Mouse (Mus musculus) midbrain, embryonic 11.5 days (tissue): ENCODE measurements around the gene Zfp800. TPM values are rescaled to one million over a fixed set of nuclear protein-coding genes. Genes with fewer than 3 reads are reported as not detected.

Experiments
- ATAC-seq: fragments of 200-750 bp; cut with Nextera tagmentation; 2 replicates; pipeline ENCODE4 v1.8.0; 2017; ENCODE audit warnings: moderate TSS enrichment, moderate library complexity; ENCODE audit not compliant: low FRiP score
- DNase-seq: peaks from one replicate; pipeline ENCODE4 v3.0.0; 2015; ENCODE audit warnings: low spot score; ENCODE audit errors: missing footprints
- H3K27ac ChIP-seq: fragments of 300-500 bp; sonication (generic); 2 replicates; pipeline ENCODE4 v1.5.1; 2014; ENCODE audit warnings: low read depth, low read length
- H3K27me3 ChIP-seq: fragments of 300-500 bp; sonication (generic); 2 replicates; pipeline ENCODE4 v1.6.1; 2014; ENCODE audit warnings: mild to moderate bottlenecking, low read length, moderate library complexity, mixed read lengths; ENCODE audit not compliant: control insufficient read depth, insufficient read depth
- H3K36me3 ChIP-seq: fragments of 300-500 bp; sonication (generic); 2 replicates; pipeline ENCODE4 v1.6.1; 2014; ENCODE audit warnings: mild to moderate bottlenecking, low read length, moderate library complexity, mixed read lengths; ENCODE audit not compliant: control insufficient read depth, insufficient read depth
- H3K4me1 ChIP-seq: fragments of 300-500 bp; sonication (generic); 2 replicates; pipeline ENCODE4 v1.6.1; 2014; ENCODE audit warnings: low read length; ENCODE audit not compliant: control insufficient read depth, insufficient read depth
- H3K4me2 ChIP-seq: fragments of 300-500 bp; sonication (generic); 2 replicates; pipeline ENCODE4 v1.6.1; 2014; ENCODE audit warnings: mild to moderate bottlenecking, moderate library complexity
- H3K4me3 ChIP-seq: fragments of 300-500 bp; sonication (generic); 2 replicates; pipeline ENCODE4 v1.5.1; 2014; ENCODE audit warnings: low read depth, low read length
- H3K9ac ChIP-seq: fragments of 300-500 bp; sonication (generic); 2 replicates; pipeline ENCODE4 v1.6.1; 2014; ENCODE audit warnings: low read length
- H3K9me3 ChIP-seq: fragments of 300-500 bp; sonication (generic); 2 replicates; pipeline ENCODE4 v1.6.1; 2016; ENCODE audit warnings: low read length; ENCODE audit not compliant: control insufficient read depth
- WGBS: fragments of 180-500 bp; shearing (Covaris S2); extraction: QIAGEN DNeasy Blood & Tissue Kit; methylation state at CpG from one replicate; pipeline ENCODE4 v1.1.7; 2014; 5-methylcytosine and 5-hydroxymethylcytosine counted together
- polyA plus RNA-seq: library from polyadenylated mRNA; unstranded; fragments of >200 nt; fragmentation: Nextera tagmentation; extraction: Ambion mirVana; gene quantifications from 2 replicates; pipeline ENCODE4 v1.2.1, GENCODE M21; 2014

Gene Zfp800
- polyA plus RNA-seq, 1 experiment from 2014 or later: 33.0 TPM

- Histone ChIP-seq H3K4me2 (peak within 1 kb of the TSS; percentile 73), H3K27me3 (no peaks in the 10 kb centered on the region), H3K36me3 (peaks cover 3% of the 10 kb centered on the region; the same call in 1 of the 2 replicates), H3K4me1 (peaks cover 27% of the 10 kb centered on the region), H3K9ac (peak within 1 kb of the TSS; percentile 95), H3K4me3 (peak within 1 kb of the TSS; percentile 92), H3K9me3 (no peaks in the 10 kb centered on the region), H3K27ac (peak within 1 kb of the TSS; percentile 57)
- WGBS: 1% methylated on average over 34 of the region's 42 CpGs
- ATAC-seq (peak; percentile 83), DNase-seq (peak; percentile 99)
These were observed 25.5 kb upstream of the Zfp800 start, which contains the start of gene Arf5 for GRCm38 (mm10) chr6:28423313-28423712. Gene Arf5, plus strand, starts transcription at chr6:28423560.

DNA sequence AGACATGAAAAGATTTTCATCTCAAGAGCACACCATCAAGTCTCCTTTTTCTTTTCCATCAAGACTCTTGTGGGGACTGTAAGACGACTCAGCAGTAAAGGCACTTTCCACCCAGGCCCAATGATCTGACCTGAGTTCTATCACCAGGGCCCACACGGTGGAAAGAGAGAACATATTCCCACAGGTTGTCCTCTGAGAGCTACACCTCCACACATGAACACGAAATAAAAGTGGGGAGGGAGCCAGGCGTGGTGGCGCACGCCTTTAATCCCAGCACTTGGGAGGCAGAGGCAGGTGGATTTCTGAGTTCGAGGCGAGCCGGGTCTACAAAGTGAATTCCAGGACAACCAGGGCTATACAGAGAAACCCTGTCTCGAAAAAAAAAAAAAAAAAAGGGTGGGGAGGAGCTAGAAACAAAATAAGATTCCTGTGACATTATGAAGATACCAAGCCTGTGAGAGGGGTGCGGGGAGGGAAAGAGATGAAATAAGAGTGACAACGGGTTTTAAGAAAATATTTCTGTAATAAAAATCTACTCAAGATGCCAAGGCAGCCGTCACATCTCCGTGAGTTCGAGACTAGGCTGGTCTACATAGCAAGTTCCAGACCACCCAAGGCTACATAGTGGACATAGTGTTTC, 25.0 kb upstream of the Zfp800 start:
- Histone ChIP-seq H3K4me3 (peak overlapping the region; percentile 92; the same call in 1 of the 2 replicates), H3K36me3 (peaks cover 3% of the 10 kb centered on the region; the same call in 1 of the 2 replicates), H3K9ac (no peak overlapping the region), H3K4me2 (peak overlapping the region; percentile 73; the same call in 1 of the 2 replicates), H3K4me1 (peaks cover 27% of the 10 kb centered on the region), H3K27me3 (no peaks in the 10 kb centered on the region), H3K9me3 (no peaks in the 10 kb centered on the region), H3K27ac (no peak overlapping the region)
- DNase-seq (no peak), ATAC-seq (peak; percentile 20; the same call in 1 of the 2 replicates)
- WGBS: 68% methylated on average over 15 of the region's 15 CpGs

DNA sequence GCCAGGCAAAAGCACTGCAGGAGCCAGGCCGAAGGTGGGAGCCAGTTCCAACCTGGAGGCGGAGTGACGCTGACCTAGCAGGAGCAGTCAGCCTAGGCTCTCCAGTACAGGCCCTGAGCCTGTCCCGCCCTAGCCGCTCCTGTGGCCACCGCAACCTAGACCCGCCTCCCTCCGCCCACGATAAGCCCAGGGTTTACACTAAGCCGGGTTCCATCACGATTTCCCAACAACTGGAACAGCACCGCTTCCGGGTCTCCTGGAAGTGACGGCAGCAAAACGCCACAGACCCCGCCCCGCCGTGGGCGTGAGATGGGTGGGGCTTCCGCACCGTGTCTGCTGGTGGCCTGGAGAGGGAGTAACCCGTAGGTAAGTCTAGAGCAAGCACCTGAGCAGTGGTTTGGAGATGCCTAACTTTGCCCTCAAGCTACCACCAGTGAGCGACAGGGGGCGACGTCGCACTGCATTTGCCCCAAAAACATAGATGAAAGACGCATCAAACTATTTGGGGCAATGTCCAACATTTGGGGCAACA, 23.7 kb upstream of the Zfp800 start:
- Histone ChIP-seq H3K27ac (no peak overlapping the region), H3K9ac (peak overlapping the region; percentile 70), H3K9me3 (no peaks in the 10 kb centered on the region), H3K4me1 (peaks cover 27% of the 10 kb centered on the region), H3K4me2 (peak overlapping the region; percentile 94), H3K36me3 (no peaks in the 10 kb centered on the region; the same call in 1 of the 2 replicates), H3K27me3 (no peaks in the 10 kb centered on the region), H3K4me3 (peak overlapping the region; percentile 59)
- whole genome bisulfite sequencing: under 1% methylated on average over 27 of the region's 27 CpGs
- peak; percentile 99 for DNase-seq
- peak; percentile 81 for ATAC-seq

GRCm38 (mm10) chr6:28420865-28421264, 23.1 kb upstream of the Zfp800 start:
- no peaks in the 10 kb centered on the region; the same call in 1 of the 2 replicates for H3K36me3 ChIP-seq
- H3K9ac ChIP-seq: peak overlapping the region; percentile 70
- no peak overlapping the region for H3K27ac ChIP-seq
- 22% methylated on average over 13 of the region's 13 CpGs for WGBS
- peak overlapping the region; percentile 59 for H3K4me3 ChIP-seq
- H3K9me3 ChIP-seq: no peaks in the 10 kb centered on the region
- H3K4me1 ChIP-seq: peaks cover 27% of the 10 kb centered on the region
- peak overlapping the region; percentile 94 for H3K4me2 ChIP-seq
- ATAC-seq (no peak), DNase-seq (no peak)
- H3K27me3 ChIP-seq: no peaks in the 10 kb centered on the region

DNA sequence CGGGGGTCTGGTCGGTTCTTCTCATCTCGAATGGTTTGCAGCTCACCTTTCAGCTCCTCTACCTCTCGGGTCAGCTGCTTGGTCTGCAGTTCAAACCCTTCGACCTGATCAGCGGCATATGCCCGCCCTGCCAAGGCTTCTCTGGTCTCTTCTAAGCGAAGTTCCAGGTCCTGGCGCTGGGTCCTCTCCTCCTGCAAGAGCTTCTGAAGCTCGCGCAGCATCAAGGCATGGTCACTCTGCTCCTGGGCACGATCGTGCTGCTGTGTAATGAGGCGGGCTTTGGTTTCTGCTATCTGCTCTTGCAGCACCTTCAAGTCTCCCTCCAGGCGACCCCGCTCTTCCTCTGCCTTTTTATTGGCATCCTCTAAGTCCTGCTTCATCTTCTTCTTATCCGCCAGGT, 22.6 kb upstream of the Zfp800 start:
- Histone ChIP-seq H3K9ac (no peak overlapping the region), H3K27ac (no peak overlapping the region), H3K4me2 (peak overlapping the region; percentile 94), H3K4me3 (peak overlapping the region; percentile 59), H3K4me1 (peaks cover 27% of the 10 kb centered on the region), H3K36me3 (peaks cover 3% of the 10 kb centered on the region), H3K9me3 (no peaks in the 10 kb centered on the region), H3K27me3 (no peaks in the 10 kb centered on the region)
- no peak for DNase-seq
- ATAC-seq: no peak
- 82% methylated on average over 17 of the region's 17 CpGs for WGBS

- WGBS: 86% methylated on average over 2 of the region's 2 CpGs
These were observed 21.9 kb upstream of the Zfp800 start for GRCm38 (mm10) chr6:28419673-28420072.

GRCm38 (mm10) chr6:28418449-28418848, 20.6 kb upstream of the Zfp800 start:
- no peak for DNase-seq
- Histone ChIP-seq H3K4me3 (no peak overlapping the region), H3K27ac (no peak overlapping the region), H3K9ac (no peak overlapping the region), H3K36me3 (peaks cover 3% of the 10 kb centered on the region; the same call in 1 of the 2 replicates), H3K4me2 (no peak overlapping the region), H3K9me3 (no peaks in the 10 kb centered on the region), H3K4me1 (peaks cover 16% of the 10 kb centered on the region), H3K27me3 (no peaks in the 10 kb centered on the region)
- WGBS: 88% methylated on average over 14 of the region's 14 CpGs
- ATAC-seq: no peak

More at GRCm38 (mm10) chr6:28419673-28420072, 21.9 kb upstream of the Zfp800 start:
- H3K4me3 ChIP-seq: no peak overlapping the region
- peaks cover 22% of the 10 kb centered on the region for H3K4me1 ChIP-seq
- ATAC-seq (no peak), DNase-seq (no peak)
- no peaks in the 10 kb centered on the region for H3K27me3 ChIP-seq
- H3K9me3 ChIP-seq: no peaks in the 10 kb centered on the region
- no peak overlapping the region for H3K27ac ChIP-seq
- H3K36me3 ChIP-seq: peaks cover 3% of the 10 kb centered on the region; the same call in 1 of the 2 replicates
- H3K9ac ChIP-seq: 0 out of 2 replicates have a peak overlapping the region, but pooled peaks have one; percentile 16
- no peak overlapping the region for H3K4me2 ChIP-seq

DNA sequence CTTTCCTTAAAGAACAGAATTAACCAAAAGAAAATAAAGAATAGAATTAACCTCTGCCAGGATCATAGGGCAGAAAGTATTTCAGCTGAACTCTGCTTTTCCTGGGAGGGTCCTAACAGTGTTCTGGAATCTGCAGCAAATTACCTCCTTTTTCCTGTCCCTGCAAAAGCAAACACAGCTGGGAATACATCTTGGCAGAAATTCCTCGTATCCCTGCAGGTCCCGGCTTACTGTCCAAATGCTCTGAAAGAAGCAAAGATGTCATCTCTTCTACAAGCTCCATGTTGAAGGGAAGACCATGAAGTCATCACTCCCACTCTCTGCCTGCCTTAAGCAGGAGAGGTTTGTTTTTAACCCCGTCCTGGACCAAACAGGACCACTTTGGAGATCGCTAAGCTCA, 19.2 kb upstream of the Zfp800 start:
- no peak for DNase-seq
- Histone ChIP-seq H3K9ac (no peak overlapping the region), H3K4me3 (no peak overlapping the region), H3K9me3 (no peaks in the 10 kb centered on the region), H3K4me2 (no peak overlapping the region), H3K36me3 (peaks cover 3% of the 10 kb centered on the region; the same call in 1 of the 2 replicates), H3K27ac (no peak overlapping the region), H3K4me1 (peaks cover 16% of the 10 kb centered on the region), H3K27me3 (no peaks in the 10 kb centered on the region)
- 78% methylated on average over 4 of the region's 4 CpGs for WGBS
- no peak for ATAC-seq

GRCm38 (mm10) chr6:28411236-28411635, 13.4 kb upstream of the Zfp800 start:
- 79% methylated on average over 2 of the region's 2 CpGs for WGBS
- peaks cover 3% of the 10 kb centered on the region; the same call in 1 of the 2 replicates for H3K36me3 ChIP-seq
- no peaks in the 10 kb centered on the region for H3K9me3 ChIP-seq
- no peak overlapping the region for H3K27ac ChIP-seq
- H3K27me3 ChIP-seq: no peaks in the 10 kb centered on the region
- H3K9ac ChIP-seq: no peak overlapping the region
- H3K4me3 ChIP-seq: no peak overlapping the region
- no peak for ATAC-seq
- no peak overlapping the region for H3K4me2 ChIP-seq
- H3K4me1 ChIP-seq: no peaks in the 10 kb centered on the region
- peak; percentile 76 for DNase-seq
